Mouse (Mus musculus) frontal cortex, adult 2 months (tissue): ENCODE measurements around the gene Utf1. TPM values are rescaled to one million over a fixed set of nuclear protein-coding genes. Genes with fewer than 3 reads are reported as not detected.

Source experiments
- polyA plus RNA-seq: library from polyadenylated mRNA; depleted of rRNA; stranded (reverse); fragments of >200 nt; gene quantifications from 2 replicates; pipeline ENCODE4 v1.2.3, GENCODE M21; 2012; rRNA removed

The Utf1 gene
- polyA plus RNA-seq, 1 experiment = 0.18 TPM

Other genes starting within 250 kb of the Utf1 start
- gene Adgra1, start 109.6 kb upstream of the Utf1 start, polyA plus RNA-seq = 34.4 and 34.7 TPM in 2 replicates
- 29.7 and 30.9 TPM in 2 replicates for gene Kndc1, start 49.1 kb upstream of the Utf1 start, polyA plus RNA-seq
- gene 6430531B16Rik, start 35.0 kb downstream of the Utf1 start, polyA plus RNA-seq = 1.0 and 1.2 TPM in 2 replicates
- 6.4 and 7.7 TPM in 2 replicates for gene Adam8, start 48.8 kb downstream of the Utf1 start, polyA plus RNA-seq
- 67.6 and 71.5 TPM in 2 replicates for gene Zfp511, start 92.6 kb downstream of the Utf1 start, polyA plus RNA-seq
- 46.1 and 51.7 TPM in 2 replicates for gene Tubgcp2, start 92.9 kb downstream of the Utf1 start, polyA plus RNA-seq
- gene Msx3, start 105.3 kb downstream of the Utf1 start, polyA plus RNA-seq = 0.17 and 0.28 TPM in 2 replicates
- 468 and 504 TPM in 2 replicates for gene Caly, start 138.8 kb downstream of the Utf1 start, polyA plus RNA-seq
- gene Prap1, start 149.6 kb downstream of the Utf1 start, polyA plus RNA-seq = 4.0 and 10.0 TPM in 2 replicates
- 87.3 and 98.1 TPM in 2 replicates for gene Fuom, start 158.7 kb downstream of the Utf1 start, polyA plus RNA-seq
- 3.7 and 5.0 TPM in 2 replicates for gene Paox, start 172.0 kb downstream of the Utf1 start, polyA plus RNA-seq
- 62.3 and 72.0 TPM in 2 replicates for gene Echs1, start 172.7 kb downstream of the Utf1 start, polyA plus RNA-seq
- 41.5 and 43.0 TPM in 2 replicates for gene Mtg1, start 193.8 kb downstream of the Utf1 start, polyA plus RNA-seq
- 103 and 125 TPM in 2 replicates for gene Sprn, start 211.1 kb downstream of the Utf1 start, polyA plus RNA-seq
- gene Olfr522, start 221.0 kb downstream of the Utf1 start, polyA plus RNA-seq = not detected in 2 replicates
- gene Olfr523, start 229.4 kb downstream of the Utf1 start, polyA plus RNA-seq = 0.04 and 0.08 TPM in 2 replicates